8 mouse cellular contexts compared by ENCODE assay signal in genomic region chr3:100684234-100684975, GRCm38 (mm10). TPM values are rescaled to one million over a fixed set of nuclear protein-coding genes. Genes with fewer than 3 reads are reported as not detected.
A peak's percentile ranks its signal among the peaks of the same experiment; 100 is the strongest.
DNase-seq lines count a peak whose midpoint lies in the region; ATAC-seq lines count a peak whose summit lies in the region.

No protein-coding gene starts in this region.

- no peak for ATAC-seq in embryonic facial prominence, embryonic 12.5 days (ENCODE audit: insufficient number of reproducible peaks, insufficient read depth, low FRiP score, low TSS enrichment)
- no peak for ATAC-seq in neural tube, embryonic 11.5 days (ENCODE audit: insufficient read depth, low FRiP score, low TSS enrichment)

- 2% methylated on average over 25 of the region's 25 CpGs for WGBS in embryonic facial prominence, embryonic 12.5 days
- under 1% methylated on average over 25 of the region's 25 CpGs for WGBS in hindbrain, embryonic 10.5 days
- WGBS in neural tube, embryonic 11.5 days = under 1% methylated on average over 25 of the region's 25 CpGs

- no peak overlapping the region for H3K27ac ChIP-seq in embryonic facial prominence, embryonic 12.5 days
- peak overlapping the region; percentile 99 for H3K27ac ChIP-seq in hindbrain, embryonic 10.5 days
- H3K27ac ChIP-seq in neural tube, embryonic 11.5 days (ENCODE audit: low read depth, low read length) = no peak overlapping the region

- peak; percentile 19 to 22 for DNase-seq in layer of hippocampus, postnatal 36 days
- DNase-seq in layer of hippocampus, adult 9-11 months = no peak
- peak; percentile 25 for DNase-seq in T-cell, adult 2 months (ENCODE audit: low spot score)
- peak; percentile 39 for DNase-seq in hindbrain, embryonic 10.5 days (ENCODE audit: low spot score)
- DNase-seq in liver = peak; percentile 52
- DNase-seq in neural tube, embryonic 11.5 days (ENCODE audit: low spot score) = peak; percentile 39
- DNase-seq in ovary, postnatal 14 days (ENCODE audit: low spot score) = no peak

- H3K9me3 ChIP-seq in embryonic facial prominence, embryonic 12.5 days = no peaks in the 10 kb centered on the region
- H3K9me3 ChIP-seq in hindbrain, embryonic 10.5 days = no peaks in the 10 kb centered on the region
- no peaks in the 10 kb centered on the region for H3K9me3 ChIP-seq in neural tube, embryonic 11.5 days (ENCODE audit: control insufficient read depth, low read length)

- H3K4me3 ChIP-seq in embryonic facial prominence, embryonic 12.5 days = peak overlapping the region; percentile 87
- H3K4me3 ChIP-seq in hindbrain, embryonic 10.5 days = peak overlapping the region; percentile 75
- peak overlapping the region; percentile 78 for H3K4me3 ChIP-seq in neural tube, embryonic 11.5 days (ENCODE audit: low read depth, low read length)

- H3K4me1 ChIP-seq in embryonic facial prominence, embryonic 12.5 days = peaks cover 26% of the 10 kb centered on the region
- peaks cover 48% of the 10 kb centered on the region for H3K4me1 ChIP-seq in hindbrain, embryonic 10.5 days (replicated peaks)
- peaks cover 20% of the 10 kb centered on the region for H3K4me1 ChIP-seq in neural tube, embryonic 11.5 days (ENCODE audit: control insufficient read depth, insufficient read depth, low read length)

- H3K27me3 ChIP-seq in embryonic facial prominence, embryonic 12.5 days = no peaks in the 10 kb centered on the region
- H3K27me3 ChIP-seq in hindbrain, embryonic 10.5 days (ENCODE audit: insufficient read depth, poor library complexity, severe bottlenecking) = no peaks in the 10 kb centered on the region
- no peaks in the 10 kb centered on the region for H3K27me3 ChIP-seq in neural tube, embryonic 11.5 days (ENCODE audit: control insufficient read depth, insufficient read depth, low read length)

- peak overlapping the region; percentile 88 for H3K4me2 ChIP-seq in embryonic facial prominence, embryonic 12.5 days (replicated peaks)
- peak overlapping the region; percentile 90 for H3K4me2 ChIP-seq in neural tube, embryonic 11.5 days (ENCODE audit: low read depth)

- H3K9ac ChIP-seq in embryonic facial prominence, embryonic 12.5 days = peak overlapping the region; percentile 94
- peak overlapping the region; percentile 95 for H3K9ac ChIP-seq in neural tube, embryonic 11.5 days (ENCODE audit: low read length)

- no peaks in the 10 kb centered on the region for H3K36me3 ChIP-seq in embryonic facial prominence, embryonic 12.5 days
- 0 out of 2 replicates have a peak, but pooled peaks cover under 1% of the 10 kb centered on the region for H3K36me3 ChIP-seq in hindbrain, embryonic 10.5 days
- H3K36me3 ChIP-seq in neural tube, embryonic 11.5 days (ENCODE audit: control insufficient read depth, insufficient read depth, low read length) = no peaks in the 10 kb centered on the region

RNA-seq across cellular contexts. Expression of gene Man1a2, which starts 0.9 kb away (rescaled TPM):
- total RNA-seq in layer of hippocampus, postnatal 36 days (2021) = 100 to 1,000 TPM; 128 to 140 TPM
- 83.0 and 94.5 TPM in 2 replicates for polyA plus RNA-seq in embryonic facial prominence, embryonic 12.5 days (2016; fragmentation: Nextera tagmentation; extraction: Ambion mirVana)
- 50.1 and 50.7 TPM in 2 replicates for polyA plus RNA-seq in hindbrain, embryonic 10.5 days (2016; fragmentation: Nextera tagmentation; extraction: Ambion mirVana)
- polyA plus RNA-seq in neural tube, embryonic 11.5 days (2014; fragmentation: Nextera tagmentation; extraction: Ambion mirVana) = 57.8 and 65.8 TPM in 2 replicates

Comparison
In these comparisons a context has a peak if more than half of its experiments do, and no peak if none do; other contexts are left out.
1. DNase-seq: peak in layer of hippocampus, postnatal 36 days (2 of 2), T-cell, adult 2 months (single experiment), hindbrain, embryonic 10.5 days (single experiment), liver (single experiment) and neural tube, embryonic 11.5 days (single experiment); none in layer of hippocampus, adult 9-11 months (single experiment) and ovary, postnatal 14 days (single experiment).
2. Peak in every context shown above with its lines, with median percentiles within 50 percentile points of each other: H3K4me3 ChIP-seq.